Mouse (Mus musculus) thymus, adult 18-20 months (tissue): ENCODE results near the gene Adora1.

Experiments
- DNase-seq, 2 experiments: peaks; one replicate each; pipeline ENCODE4 v3.0.0; 2022; ENCODE audit warnings: mixed read lengths in 2 of 2

Adora1 gene

DNA sequence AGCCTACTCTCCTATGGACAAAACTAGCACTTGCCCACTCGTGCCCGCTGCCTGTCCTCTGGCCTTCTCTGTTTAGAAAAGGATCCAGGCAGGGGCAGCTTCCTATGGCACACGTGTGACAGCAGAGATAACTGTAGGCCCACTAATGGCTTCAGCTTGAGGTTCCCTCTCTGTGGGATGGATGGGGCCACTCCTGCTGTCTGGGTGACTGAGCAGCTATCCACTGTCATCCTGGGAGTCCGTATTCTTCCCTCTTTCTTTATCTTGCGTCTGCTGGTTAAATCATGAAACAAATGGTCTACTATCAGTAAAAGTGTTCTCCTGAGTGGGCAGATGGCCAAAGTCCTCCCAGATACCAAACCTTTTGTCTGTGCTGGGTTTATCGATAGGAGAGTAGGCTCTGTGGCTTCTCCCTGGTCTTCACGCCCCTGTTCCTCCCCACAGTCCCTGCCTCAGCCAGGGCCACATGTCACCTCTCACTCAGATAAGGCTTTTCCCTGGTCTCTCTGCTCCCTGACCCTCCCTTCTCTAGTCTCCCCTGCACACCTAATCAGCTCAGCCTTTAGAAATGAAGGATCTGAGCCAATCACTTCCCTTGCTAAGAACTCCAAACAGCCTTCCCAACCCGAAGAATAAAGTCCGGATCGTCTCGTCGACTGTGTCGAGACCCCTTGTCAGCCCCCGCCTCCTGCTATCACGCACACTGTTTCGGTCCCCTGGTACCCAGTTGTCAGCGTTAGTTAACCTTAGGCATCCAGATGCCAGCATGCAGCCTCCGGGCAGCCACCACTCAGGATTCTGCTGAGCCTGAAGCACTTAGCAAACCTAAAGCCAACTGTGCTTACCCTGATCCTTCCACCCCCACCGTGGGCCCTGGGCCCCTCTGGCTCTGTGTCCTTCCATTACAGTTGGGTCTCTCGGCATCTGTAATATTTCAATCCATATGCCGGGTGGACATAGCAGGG, 82.3 kb downstream of the Adora1 start:
- no peak for DNase-seq

DNA sequence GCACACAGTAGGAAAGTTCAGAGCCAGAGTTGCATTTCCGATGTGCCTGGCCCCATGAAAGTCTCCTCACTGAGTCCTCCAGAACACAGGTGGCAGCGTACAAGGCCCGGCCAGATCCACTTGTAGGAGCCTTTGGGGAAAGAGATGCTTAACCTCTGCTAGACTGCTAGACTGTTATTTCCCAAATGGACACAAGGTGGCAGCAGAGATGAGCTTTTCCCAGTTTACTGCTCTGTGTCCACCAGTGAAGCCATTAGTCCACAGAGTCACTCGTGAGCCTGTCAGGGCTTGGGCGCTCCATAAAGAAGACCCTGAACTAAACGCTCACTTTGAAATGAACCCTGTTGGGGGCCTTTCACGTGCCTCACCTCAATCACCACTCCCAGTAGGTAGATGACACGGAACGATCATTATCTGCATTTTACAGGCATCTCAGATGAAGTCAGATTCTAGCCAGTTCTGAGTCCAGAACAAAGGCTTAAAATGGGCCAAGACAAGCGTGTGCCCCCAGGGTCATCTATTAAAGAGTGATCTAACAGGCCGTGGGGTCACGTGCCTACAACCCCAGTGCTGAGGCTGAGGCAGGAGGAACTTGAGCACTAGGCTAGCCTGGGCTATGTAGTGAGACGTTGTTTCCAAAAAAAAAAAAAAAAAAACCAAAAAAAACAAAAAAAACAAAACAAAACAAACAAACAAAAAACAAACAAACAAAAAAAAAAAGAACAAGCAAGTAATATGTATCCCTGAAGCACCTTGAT, 83.4 kb downstream of the Adora1 start:
- DNase-seq, result peak; percentile 11 to 28

DNA sequence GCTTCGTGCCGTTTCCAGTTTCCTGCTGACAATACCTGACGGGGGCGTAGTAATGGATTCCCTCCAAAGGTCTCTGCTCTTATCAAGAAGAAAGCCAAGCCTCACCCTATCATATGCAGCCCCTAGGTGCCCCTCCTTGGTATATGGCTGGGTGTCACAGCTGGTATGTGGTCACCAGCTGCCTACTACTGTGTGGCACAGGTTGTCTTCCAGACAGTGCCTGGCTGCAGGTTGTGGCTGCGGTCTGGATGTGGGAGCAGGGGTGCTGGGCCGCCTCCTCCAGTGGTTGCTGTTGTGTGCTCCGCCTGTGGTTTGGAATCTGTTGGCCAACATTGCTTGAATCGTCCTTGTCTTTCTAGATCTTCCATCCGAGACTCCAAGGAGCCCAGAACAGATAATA, 84.5 kb downstream of the Adora1 start:
- no peak for DNase-seq

GRCm38 (mm10) chr1:134150076-134150475, 85.2 kb downstream of the Adora1 start:
- DNase-seq, result no peak
